Mouse (Mus musculus) left cerebral cortex, postnatal 4 days (tissue): Measurements from ENCODE around the gene Slc44a1. TPM values are rescaled to one million over a fixed set of nuclear protein-coding genes. Genes with fewer than 3 reads are reported as not detected.

Source experiments
- DNase-seq: peaks from one replicate; pipeline ENCODE4 v3.0.0-alpha.2; 2022
- intact Hi-C: fragments of 180-260 bp; cut with DNase I; formaldehyde crosslinking; loops from one replicate; pipeline ENCODE4 v1.15.1; 2025
- total RNA-seq, 2 experiments: library from RNA; stranded (reverse); gene quantifications; 2 replicates each; pipeline ENCODE4 v1.2.3; 2021

Gene Slc44a1
- total RNA-seq, 2 experiments from 2014 or later, result 47.3 to 48.1 TPM

- intact Hi-C loops, result no loop called here
- DNase-seq, result no peak
Observed at GRCm38 (mm10) chr4:53462069-53462468, 21.9 kb downstream of the Slc44a1 start.

GRCm38 (mm10) chr4:53462505-53463251, 22.5 kb downstream of the Slc44a1 start:
- DNase-seq, result no peak
- intact Hi-C loops, result no loop called here

GRCm38 (mm10) chr4:53465887-53466286, 25.7 kb downstream of the Slc44a1 start:
- intact Hi-C loops, result no loop called here
- DNase-seq, result no peak

GRCm38 (mm10) chr4:53469007-53469406, 28.8 kb downstream of the Slc44a1 start:
- no peak for DNase-seq
- intact Hi-C loops, result no loop called here

GRCm38 (mm10) chr4:53474109-53474508, 33.9 kb downstream of the Slc44a1 start:
- no peak for DNase-seq
- intact Hi-C loops, result no loop called here

GRCm38 (mm10) chr4:53475230-53475952, 35.2 kb downstream of the Slc44a1 start:
- no peak for DNase-seq

GRCm38 (mm10) chr4:53478644-53479043, 38.4 kb downstream of the Slc44a1 start:
- intact Hi-C loops, result no loop called here
- no peak for DNase-seq

More at GRCm38 (mm10) chr4:53475230-53475952, 35.2 kb downstream of the Slc44a1 start:
- intact Hi-C loops, result no loop called here

- intact Hi-C loops, result no loop called here
- no peak for DNase-seq
Observed at GRCm38 (mm10) chr4:53487216-53488188, 47.3 kb downstream of the Slc44a1 start.

GRCm38 (mm10) chr4:53488803-53489202, 48.6 kb downstream of the Slc44a1 start:
- peak; percentile 67 for DNase-seq
- intact Hi-C loops, result no loop called here

GRCm38 (mm10) chr4:53490371-53490770, 50.2 kb downstream of the Slc44a1 start:
- intact Hi-C loops, result no loop called here
- DNase-seq, result no peak

GRCm38 (mm10) chr4:53491269-53491668, 51.1 kb downstream of the Slc44a1 start:
- intact Hi-C loops, result no loop called here
- DNase-seq, result no peak

- intact Hi-C loops, result no loop called here
Observed at GRCm38 (mm10) chr4:53495646-53496045, 55.4 kb downstream of the Slc44a1 start.

GRCm38 (mm10) chr4:53502764-53503163, 62.6 kb downstream of the Slc44a1 start:
- intact Hi-C loops, result no loop called here

More at GRCm38 (mm10) chr4:53495646-53496045, 55.4 kb downstream of the Slc44a1 start:
- DNase-seq, result no peak

GRCm38 (mm10) chr4:53512131-53512916, 72.1 kb downstream of the Slc44a1 start:
- intact Hi-C loops, result no loop called here
- DNase-seq, result peak; percentile 85

More at GRCm38 (mm10) chr4:53502764-53503163, 62.6 kb downstream of the Slc44a1 start:
- no peak for DNase-seq

- intact Hi-C loops, result no loop called here
- DNase-seq, result peak; percentile 20
Observed at GRCm38 (mm10) chr4:53513276-53514081, 73.3 kb downstream of the Slc44a1 start.

GRCm38 (mm10) chr4:53516011-53516532, 75.9 kb downstream of the Slc44a1 start:
- peak; percentile 58 for DNase-seq
- intact Hi-C loops, result no loop called here

- intact Hi-C loops, result no loop called here
- DNase-seq, result no peak
Observed at GRCm38 (mm10) chr4:53519429-53519828, 79.2 kb downstream of the Slc44a1 start.

- intact Hi-C loops, result no loop called here
- DNase-seq, result no peak
Observed at GRCm38 (mm10) chr4:53521028-53521427, 80.8 kb downstream of the Slc44a1 start.

- intact Hi-C loops, result no loop called here
- no peak for DNase-seq
Observed at GRCm38 (mm10) chr4:53522655-53523054, 82.4 kb downstream of the Slc44a1 start.
